Mouse (Mus musculus) megakaryocyte, embryonic 14.5 days (primary cell): Measurements from ENCODE around the gene Alk.

Experiments used
- FLI1 ChIP-seq: IDR thresholded peaks from 2 replicates; pipeline ENCODE4 v1.6.1; 2012; ENCODE audit warnings: low read length, inconsistent platforms, mixed read lengths
- GATA1 ChIP-seq: IDR thresholded peaks from 3 replicates; pipeline ENCODE4 v1.6.1; 2012; ENCODE audit warnings: mixed read lengths, low read length, inconsistent platforms, borderline replicate concordance

GRCm38 (mm10) chr17:72523006-72523405 is 81.4 kb downstream of the Alk start:
- TF ChIP-seq GATA1 (no peak), FLI1 (no peak)
